Mouse (Mus musculus) testis, postnatal 14 days (tissue): ENCODE results near the gene Top3b.
"Not testable (repeated sequence)": the region's sequence is repeated elsewhere in the genome, so short reads cannot be mapped to it uniquely, and the experiment has no call there.

ENCODE experiments used
- DNase-seq: peaks from one replicate; pipeline ENCODE4 v3.0.0; 2021; ENCODE audit warnings: low spot score

Top3b gene

GRCm38 (mm10) chr16:16897056-16897584 lies 26.6 kb downstream of the Top3b start:
- DNase-seq = no peak

GRCm38 (mm10) chr16:16902329-16902728 lies 31.8 kb downstream of the Top3b start:
- DNase-seq = no peak

- no peak for DNase-seq
These were observed 32.7 kb downstream of the Top3b start for GRCm38 (mm10) chr16:16903188-16903587.

GRCm38 (mm10) chr16:16907799-16908198 lies 37.3 kb downstream of the Top3b start:
- DNase-seq = no peak

- peak; percentile 61 for DNase-seq
These were observed 41.4 kb downstream of the Top3b start for GRCm38 (mm10) chr16:16911641-16912597.

GRCm38 (mm10) chr16:16913440-16913839 lies 42.9 kb downstream of the Top3b start:
- no peak for DNase-seq

GRCm38 (mm10) chr16:16918441-16919117 lies 48.0 kb downstream of the Top3b start:
- DNase-seq = no peak

GRCm38 (mm10) chr16:16921021-16921435 lies 50.5 kb downstream of the Top3b start:
- no peak for DNase-seq

GRCm38 (mm10) chr16:16924481-16924880 lies 53.9 kb downstream of the Top3b start:
- DNase-seq = no peak

- no peak for DNase-seq
These were observed 56.0 kb downstream of the Top3b start for GRCm38 (mm10) chr16:16926536-16926935.

GRCm38 (mm10) chr16:16928908-16929307 lies 58.4 kb downstream of the Top3b start:
- DNase-seq = not testable (repeated sequence)

GRCm38 (mm10) chr16:16930326-16930725 lies 59.8 kb downstream of the Top3b start:
- no peak for DNase-seq

- no peak for DNase-seq
These were observed 60.3 kb downstream of the Top3b start for GRCm38 (mm10) chr16:16930810-16931296.

GRCm38 (mm10) chr16:16939543-16939942 lies 69.0 kb downstream of the Top3b start:
- no peak for DNase-seq

- no peak for DNase-seq
These were observed 70.5 kb downstream of the Top3b start for GRCm38 (mm10) chr16:16941078-16941477.
